Mouse (Mus musculus) CH12.LX (cell line): ENCODE measurements around the gene Nt5m. TPM values are rescaled to one million over a fixed set of nuclear protein-coding genes. Genes with fewer than 3 reads are reported as not detected.
A peak's percentile ranks its signal among the peaks of the same experiment; 100 is the strongest.

Experiments
- DNase-seq: peaks from one replicate; pipeline ENCODE4 v3.0.0-alpha.2; 2013; ENCODE audit errors: extremely low read depth
- H3K27ac ChIP-seq: 2 replicates; pipeline ENCODE4 v1.5.1; 2012; ENCODE audit warnings: low read depth, mild to moderate bottlenecking, control low read depth, moderate library complexity; ENCODE audit not compliant: insufficient read depth
- H3K27me3 ChIP-seq: replicated peaks from 2 replicates; pipeline ENCODE3; 2012; ENCODE audit warnings: inconsistent platforms
- H3K36me3 ChIP-seq, 2 experiments: replicated peaks in 1 of 2; 2 replicates each; pipeline versions ENCODE3 to v1.6.1; 2012; ENCODE audit warnings: inconsistent platforms in 1 of 2, low read length in 1 of 2, mild to moderate bottlenecking in 1 of 2, mixed read lengths in 1 of 2, moderate library complexity in 1 of 2; ENCODE audit not compliant: control insufficient read depth in 1 of 2, insufficient read depth in 1 of 2
- H3K4me1 ChIP-seq, 2 experiments: 2 replicates each; pipeline ENCODE4 v1.6.1; 2012; ENCODE audit warnings: inconsistent platforms in 1 of 2, moderate library complexity in 1 of 2; ENCODE audit not compliant: insufficient read depth in 2 of 2, control insufficient read depth in 1 of 2
- H3K4me2 ChIP-seq: 2 replicates; pipeline ENCODE4 v1.6.1; 2012; ENCODE audit warnings: low read depth, mild to moderate bottlenecking, control low read depth; ENCODE audit not compliant: poor library complexity, insufficient read depth, severe bottlenecking
- H3K4me3 ChIP-seq, 3 experiments: fragments of 150-350 bp in 1 of 3; sonication (generic) in 1 of 3; replicated peaks in 1 of 3; 2 replicates each; pipeline versions ENCODE3 to v1.5.1; 2011 to 2012; ENCODE audit warnings: low read depth in 2 of 3, low read length in 2 of 3, mild to moderate bottlenecking in 2 of 3, moderate library complexity in 2 of 3, control low read depth in 1 of 3, improper control_type of control experiment in 1 of 3, inconsistent platforms in 1 of 3, mixed read lengths in 1 of 3; ENCODE audit not compliant: poor library complexity in 1 of 3
- H3K79me2 ChIP-seq: replicated peaks from 2 replicates; pipeline ENCODE4 v1.6.1; 2012; ENCODE audit warnings: mild to moderate bottlenecking, moderate library complexity; ENCODE audit not compliant: control insufficient read depth, poor library complexity, insufficient read depth, severe bottlenecking; ENCODE audit errors: extremely low read depth
- H3K9ac ChIP-seq: 2 replicates; pipeline ENCODE4 v1.6.1; 2012; ENCODE audit warnings: low read depth, mild to moderate bottlenecking, control low read depth, moderate library complexity; ENCODE audit not compliant: insufficient read depth
- H3K9me3 ChIP-seq: replicated peaks from 2 replicates; pipeline ENCODE3; 2012; ENCODE audit warnings: low read length, inconsistent platforms, mixed read lengths
- BHLHE40 ChIP-seq: IDR thresholded peaks from 2 replicates; pipeline ENCODE4 v1.6.1; 2011; ENCODE audit warnings: mild to moderate bottlenecking, low read depth, low read length, improper control_type of control experiment
- CTCF ChIP-seq, 2 experiments: IDR thresholded peaks in 1 of 2; conservative IDR thresholded peaks in 1 of 2; 2 replicates each; pipeline ENCODE4 v1.5.1; 2011 to 2012; ENCODE audit warnings: low read depth in 2 of 2, low read length in 2 of 2, improper control_type of control experiment in 1 of 2, inconsistent platforms in 1 of 2, mild to moderate bottlenecking in 1 of 2, moderate library complexity in 1 of 2
- GABPA ChIP-seq: IDR thresholded peaks from 2 replicates; pipeline ENCODE4 v1.6.1; 2012; ENCODE audit warnings: low read depth, low read length, improper control_type of control experiment, inconsistent platforms; ENCODE audit not compliant: insufficient replicate concordance
- IRF4 ChIP-seq: IDR thresholded peaks from 2 replicates; pipeline ENCODE4 v1.6.1; 2014; ENCODE audit warnings: low read depth, mild to moderate bottlenecking, inconsistent platforms, low read length, improper control_type of control experiment
- KAT2A ChIP-seq: IDR thresholded peaks from 2 replicates; pipeline ENCODE4 v1.6.1; 2012; ENCODE audit warnings: low read length, improper control_type of control experiment, inconsistent platforms; ENCODE audit not compliant: insufficient replicate concordance
- MAX ChIP-seq: IDR thresholded peaks from 2 replicates; pipeline ENCODE4 v1.6.1; 2011; ENCODE audit warnings: low read length, improper control_type of control experiment
- MXI1 ChIP-seq: IDR thresholded peaks from 2 replicates; pipeline ENCODE4 v1.6.1; 2011; ENCODE audit warnings: mild to moderate bottlenecking, low read depth, low read length, improper control_type of control experiment
- MYC ChIP-seq: IDR thresholded peaks from 2 replicates; pipeline ENCODE4 v1.6.1; 2011; ENCODE audit warnings: low read depth, mild to moderate bottlenecking, improper control_type of control experiment, low read length
- NELFE ChIP-seq: IDR thresholded peaks from 2 replicates; pipeline ENCODE4 v1.6.1; 2011; ENCODE audit warnings: low read depth, low read length, improper control_type of control experiment
- NRF1 ChIP-seq: IDR thresholded peaks from 2 replicates; pipeline ENCODE4 v1.6.1; 2014; ENCODE audit warnings: low read depth, mild to moderate bottlenecking, inconsistent platforms, low read length, improper control_type of control experiment, moderate library complexity
- PAX5 ChIP-seq: IDR thresholded peaks from 2 replicates; pipeline ENCODE4 v1.6.1; 2012; ENCODE audit warnings: low read length, inconsistent platforms, mixed read lengths
- POLR2AphosphoS2 ChIP-seq: IDR thresholded peaks from 2 replicates; pipeline ENCODE4 v1.6.1; 2011; ENCODE audit warnings: low read depth, low read length, improper control_type of control experiment
- SMC3 ChIP-seq: IDR thresholded peaks from 2 replicates; pipeline ENCODE4 v1.6.1; 2011; ENCODE audit warnings: low read depth, low read length, improper control_type of control experiment
- TCF12 ChIP-seq: IDR thresholded peaks from 2 replicates; pipeline ENCODE4 v1.6.1; 2014; ENCODE audit warnings: low read depth, mild to moderate bottlenecking, inconsistent platforms, low read length, improper control_type of control experiment
- USF1 ChIP-seq: IDR thresholded peaks from 2 replicates; pipeline ENCODE4 v1.6.1; 2014; ENCODE audit warnings: low read depth, mild to moderate bottlenecking, inconsistent platforms, low read length, improper control_type of control experiment
- USF2 ChIP-seq: conservative IDR thresholded peaks from 2 replicates; pipeline ENCODE4 v1.6.1; 2011; ENCODE audit warnings: low read depth, low read length, improper control_type of control experiment
- ZC3H11A ChIP-seq: IDR thresholded peaks from 2 replicates; pipeline ENCODE4 v1.6.1; 2012; ENCODE audit warnings: low read depth, mild to moderate bottlenecking, inconsistent platforms, low read length, improper control_type of control experiment
- ZMIZ1 ChIP-seq: IDR thresholded peaks from 2 replicates; pipeline ENCODE4 v1.6.1; 2012; ENCODE audit warnings: low read depth, mild to moderate bottlenecking, inconsistent platforms, low read length, improper control_type of control experiment
- ZNF384 ChIP-seq: IDR thresholded peaks from 2 replicates; pipeline ENCODE4 v1.6.1; 2012; ENCODE audit warnings: low read depth, low read length, improper control_type of control experiment, inconsistent platforms
- dilution Hi-C: fragments of 300-500 bp; cut with MboI; formaldehyde crosslinking; loops from 2 replicates; pipeline ENCODE4 v1.14.3; 2020; ENCODE audit warnings: low sequenced_read_pairs; ENCODE audit not compliant: extremely low pct_unique_long_range_greater_than_20kb, extremely low pct_ligation_motif_present
- in situ Hi-C: fragments of 300-500 bp; cut with MboI; formaldehyde crosslinking; loops from 3 replicates; pipeline ENCODE4 v1.14.3; 2019; ENCODE audit warnings: low sequenced_read_pairs, low pct_ligation_motif_present, low pct_unique_long_range_greater_than_20kb, mixed read lengths
- polyA plus RNA-seq: library from polyadenylated mRNA; unstranded; fragments of >175 nt; gene quantifications from 2 replicates; pipeline ENCODE4 v1.2.1, GENCODE M21; 2012; ENCODE audit warnings: low read depth; ENCODE audit not compliant: insufficient read length
- total RNA-seq, 2 experiments: library from RNA; depleted of rRNA; stranded (reverse); fragments of 300-350 nt in 1 of 2; fragments of >200 nt in 1 of 2; gene quantifications; 2 replicates each; pipeline ENCODE4 v1.2.3; 2012 to 2014

The Nt5m gene
- total and polyA plus RNA-seq, 3 experiments: 22.3 to 25.7 (median 24.3) TPM

DNA sequence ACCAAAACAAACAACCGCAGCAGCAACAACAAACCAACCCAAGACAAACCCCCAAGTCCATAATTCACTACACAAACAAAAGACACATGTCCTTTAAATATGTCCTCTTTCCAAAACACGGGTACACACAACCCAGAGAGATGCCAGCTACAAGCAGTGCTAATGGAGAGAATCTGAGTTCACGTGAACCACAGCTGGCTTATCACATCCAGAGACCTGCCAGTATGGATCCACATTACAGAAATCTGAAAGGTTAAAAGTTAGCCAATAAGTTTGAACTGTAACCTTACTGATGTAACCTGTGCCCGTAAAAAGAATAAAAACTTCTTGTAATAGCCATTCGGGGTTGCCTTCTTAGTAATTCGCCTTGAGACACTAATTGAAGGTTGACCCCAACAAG lies 24.3 kb upstream of the Nt5m start:
- no peak overlapping the region for H3K27ac ChIP-seq
- peaks cover 42 to 52% of the 10 kb centered on the region in 2 experiments for H3K36me3 ChIP-seq
- no peak for DNase-seq
- H3K4me2 ChIP-seq: no peak overlapping the region
- H3K27me3 ChIP-seq: no peaks in the 10 kb centered on the region
- TF ChIP-seq PAX5 (no peak), KAT2A (no peak), ZMIZ1 (no peak), USF1 (no peak), ZC3H11A (no peak), USF2 (no peak), NELFE (no peak), SMC3 (no peak), IRF4 (no peak), GABPA (no peak), NRF1 (no peak), MAX (no peak), TCF12 (no peak), MYC (no peak), MXI1 (no peak), POLR2AphosphoS2 (no peak; the same call in 1 of the 2 replicates), ZNF384 (no peak)
- no peaks in the 10 kb centered on the region for H3K79me2 ChIP-seq
- in situ Hi-C loops (no loop called here), dilution Hi-C loops (no loop called here)
- H3K9me3 ChIP-seq: no peaks in the 10 kb centered on the region
- peaks cover 5 to 16% of the 10 kb centered on the region in 2 experiments; a peak in 3 of 4 replicates for H3K4me1 ChIP-seq
- H3K4me3 ChIP-seq: no peak overlapping the region
- no peak overlapping the region for H3K9ac ChIP-seq

DNA sequence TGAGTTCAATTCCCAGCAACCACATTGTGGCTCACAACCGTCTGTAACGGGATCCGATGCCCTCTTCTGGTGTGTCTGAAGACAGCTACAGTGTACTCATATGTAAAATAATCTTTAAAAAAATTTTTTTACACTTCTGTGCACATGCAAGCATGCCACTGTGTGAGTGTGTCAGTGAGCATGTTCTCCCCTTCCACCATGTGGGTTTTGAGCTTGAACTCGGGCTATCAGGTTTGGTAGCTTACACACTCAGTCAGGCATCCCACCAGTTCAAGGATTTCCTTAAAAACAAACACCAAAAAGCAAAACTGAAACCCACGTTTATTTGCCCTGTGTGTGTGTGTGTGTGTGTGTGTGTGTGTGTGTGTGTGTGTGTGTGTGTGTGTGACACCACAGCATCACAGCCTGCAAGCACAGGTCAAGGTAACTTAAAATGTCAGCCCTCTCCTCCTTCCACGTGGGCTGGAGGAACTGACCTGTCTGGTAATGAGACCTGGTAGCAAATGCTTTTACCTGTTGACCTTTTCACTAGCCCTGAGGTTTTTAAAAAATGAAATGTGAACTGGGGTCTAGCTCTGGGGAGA lies 23.7 kb upstream of the Nt5m start:
- H3K4me1 ChIP-seq: peaks cover 5 to 16% of the 10 kb centered on the region in 2 experiments; a peak in 3 of 4 replicates
- H3K9ac ChIP-seq: no peak overlapping the region
- TF ChIP-seq CTCF (conservative IDR thresholded peaks at IDR 0.05 in 1 of 2, IDR thresholded peaks at IDR 0.05 in 1 of 2; ENCODE audit: low read depth in 2 of 2, low read length in 2 of 2): 0 out of 4 replicates have a peak, but pooled peaks of 1 of the 2 experiments have one; percentile 8
- TF ChIP-seq BHLHE40: no peak
- peak; percentile 53; the same call in 1 of the 2 replicates for TF ChIP-seq POLR2AphosphoS2
- TF ChIP-seq ZC3H11A: no peak
- no peak for TF ChIP-seq ZNF384
- in situ Hi-C loops: no loop called here
- H3K27ac ChIP-seq: no peak overlapping the region
- DNase-seq: no peak
- no peak overlapping the region for H3K4me3 ChIP-seq
- H3K36me3 ChIP-seq: peaks cover 48 to 58% of the 10 kb centered on the region in 2 experiments
- no peaks in the 10 kb centered on the region for H3K27me3 ChIP-seq
- no peak overlapping the region for H3K4me2 ChIP-seq
- H3K9me3 ChIP-seq: no peaks in the 10 kb centered on the region
- dilution Hi-C loops: no loop called here
- H3K79me2 ChIP-seq: no peaks in the 10 kb centered on the region
